Mouse (Mus musculus): ENCODE measurements around the gene Syngr2.

The Syngr2 gene

DNA sequence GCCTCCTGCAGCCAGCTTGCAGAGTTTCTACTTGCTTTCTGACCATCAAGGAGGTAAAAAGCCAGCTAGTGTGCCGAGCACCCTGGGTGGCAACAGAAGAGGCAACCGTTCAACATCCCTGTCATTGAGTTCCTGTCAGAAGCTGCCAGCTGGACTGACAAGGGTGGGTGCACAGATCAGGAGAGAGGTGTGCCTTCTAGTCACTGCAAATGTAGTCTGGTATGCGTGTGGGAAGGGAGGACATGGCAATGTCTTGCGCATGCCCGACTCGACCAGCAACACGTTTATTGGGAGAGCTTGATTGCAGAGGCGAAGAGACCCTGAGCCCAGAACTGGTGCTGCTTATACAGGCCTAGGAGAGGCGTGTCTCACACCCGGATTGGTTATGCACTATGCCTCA is 48.0 kb downstream of the Syngr2 start:
- ATAC-seq (ENCODE audit: insufficient number of reproducible peaks, low FRiP score, low TSS enrichment), result no peak

- ATAC-seq (ENCODE audit: insufficient number of reproducible peaks, low FRiP score, low TSS enrichment), result no peak
These were observed 48.9 kb downstream of the Syngr2 start for GRCm38 (mm10) chr11:117858392-117858791.

DNA sequence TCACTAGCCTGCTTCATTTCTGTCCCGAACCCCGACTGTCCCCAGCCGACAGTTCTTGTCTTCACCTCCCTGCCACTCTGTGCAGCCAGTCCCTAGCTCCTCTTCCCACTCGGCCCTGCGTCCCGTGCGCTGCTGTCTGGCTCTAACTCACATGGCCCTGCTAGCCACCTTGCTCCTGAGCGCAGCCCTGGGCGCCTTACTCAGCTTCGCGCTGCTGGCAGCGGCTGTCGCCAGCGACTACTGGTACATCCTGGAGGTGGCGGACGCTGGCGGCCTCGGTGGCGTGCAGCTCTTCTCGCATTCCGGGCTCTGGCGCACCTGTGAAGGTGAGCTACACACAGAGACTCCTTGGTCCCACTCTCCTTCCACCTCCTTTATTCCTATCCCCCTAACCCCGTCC is 51.1 kb downstream of the Syngr2 start, which contains the start of gene Tmem235:
Tmem235 (plus strand) TSS at position 152 of the 400 bp plus-strand sequence.
- no peak for ATAC-seq (ENCODE audit: insufficient number of reproducible peaks, low FRiP score, low TSS enrichment)

DNA sequence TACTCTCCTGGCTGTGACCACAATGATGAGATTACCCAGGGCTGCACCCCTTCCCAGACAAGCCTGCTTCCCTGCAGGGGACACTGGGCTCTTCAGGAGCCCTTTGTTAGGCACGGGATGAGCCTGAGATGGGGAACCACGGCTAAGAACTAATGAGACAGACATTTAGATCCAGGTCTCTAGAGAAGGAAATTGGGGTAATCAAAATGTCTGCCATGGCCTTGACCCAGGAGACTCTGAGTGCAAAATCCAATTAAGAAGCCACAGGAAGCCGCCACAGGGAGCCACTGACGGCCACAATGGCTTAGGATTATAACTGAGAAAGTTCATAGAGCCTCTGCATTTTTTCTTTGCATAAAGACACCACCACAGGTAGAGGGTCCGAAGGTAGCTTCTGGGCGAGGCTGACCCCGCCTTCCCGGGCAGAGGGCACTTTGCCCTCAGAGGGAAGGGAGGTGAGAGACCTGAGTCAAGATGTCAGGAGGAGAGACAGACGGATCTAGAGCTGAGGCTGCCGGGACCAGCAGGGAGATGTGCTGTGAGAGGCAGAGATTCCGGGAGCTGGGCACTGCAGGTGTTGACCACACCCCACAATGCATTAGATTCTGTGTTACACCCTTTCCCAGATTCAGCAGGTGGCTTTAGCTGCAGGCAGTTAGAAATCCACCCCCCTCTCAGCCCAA is 53.8 kb downstream of the Syngr2 start:
- no peak for ATAC-seq (ENCODE audit: insufficient number of reproducible peaks, low FRiP score, low TSS enrichment)

All from cerebellum, adult (tissue).